Mouse (Mus musculus): ENCODE data around the gene 2810004N23Rik.

DNA sequence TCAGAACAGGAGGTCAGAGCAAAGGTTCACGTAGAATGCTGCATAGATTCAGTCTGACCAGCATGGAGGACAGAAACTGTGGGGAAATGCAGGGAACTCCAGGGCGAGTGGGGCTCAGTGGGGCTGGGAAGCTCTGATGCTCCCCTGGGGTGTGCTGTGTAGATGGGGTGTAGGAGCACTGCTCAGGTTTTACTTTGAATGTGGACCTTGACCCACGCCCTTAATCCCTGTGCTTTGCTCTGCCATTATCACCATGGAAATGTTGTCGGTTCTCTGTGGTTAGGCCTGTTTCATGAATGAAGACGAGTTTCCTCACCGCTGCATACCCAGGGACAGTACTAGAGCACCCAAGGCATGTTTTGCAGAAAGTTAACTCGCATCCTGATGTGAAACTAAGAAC lies 8.6 kb upstream of the 2810004N23Rik start:
- TF ChIP-seq CTCF (IDR thresholded peaks at IDR 0.05; ENCODE audit: low read depth, low read length) (no peak), GATA1 (IDR thresholded peaks at IDR 0.05; ENCODE audit: borderline replicate concordance, low read length) (no peak), TAL1 (conservative IDR thresholded peaks at IDR 0.05; ENCODE audit: low read depth, low read length) (no peak), POLR2AphosphoS5 (IDR thresholded peaks at IDR 0.05; ENCODE audit: insufficient replicate concordance, low read depth, low read length) (no peak)

All from G1E (cell line).